Mouse (Mus musculus) left cerebral cortex, adult 9 months (tissue): Measurements from ENCODE around the gene Vmp1.

Experiments
- DNase-seq, 2 experiments: peaks; one replicate each; pipeline ENCODE4 v3.0.0; 2022; ENCODE audit warnings: low spot score in 2 of 2

The Vmp1 gene

GRCm38 (mm10) chr11:86600209-86600557 is 83.5 kb downstream of the Vmp1 start:
- DNase-seq = no peak

- no peak for DNase-seq
These were observed 84.0 kb downstream of the Vmp1 start for GRCm38 (mm10) chr11:86599378-86600208.

GRCm38 (mm10) chr11:86598572-86598971 is 85.1 kb downstream of the Vmp1 start:
- no peak for DNase-seq

- DNase-seq = no peak
These were observed 85.5 kb downstream of the Vmp1 start for GRCm38 (mm10) chr11:86598154-86598553.

- no peak for DNase-seq
These were observed 86.7 kb downstream of the Vmp1 start for GRCm38 (mm10) chr11:86596976-86597375.

GRCm38 (mm10) chr11:86596187-86596960 is 87.3 kb downstream of the Vmp1 start:
- DNase-seq = peak in 1 of 2 experiments; percentile 26

- no peak for DNase-seq
These were observed 88.3 kb downstream of the Vmp1 start for GRCm38 (mm10) chr11:86595366-86595765.

- DNase-seq = no peak
These were observed 89.3 kb downstream of the Vmp1 start for GRCm38 (mm10) chr11:86594188-86594876.

- no peak for DNase-seq
These were observed 90.2 kb downstream of the Vmp1 start for GRCm38 (mm10) chr11:86593443-86593842.

GRCm38 (mm10) chr11:86592993-86593392 is 90.6 kb downstream of the Vmp1 start:
- DNase-seq = no peak

- DNase-seq = no peak
These were observed 91.6 kb downstream of the Vmp1 start for GRCm38 (mm10) chr11:86591931-86592616.

GRCm38 (mm10) chr11:86591301-86591845 is 92.3 kb downstream of the Vmp1 start:
- DNase-seq = no peak

- DNase-seq = peak in 1 of 2 experiments; percentile 41
These were observed 93.1 kb downstream of the Vmp1 start for GRCm38 (mm10) chr11:86590579-86590978.

- DNase-seq = no peak
These were observed 93.6 kb downstream of the Vmp1 start for GRCm38 (mm10) chr11:86590066-86590465.

- no peak for DNase-seq
These were observed 94.9 kb downstream of the Vmp1 start for GRCm38 (mm10) chr11:86588583-86589298.

- DNase-seq = no peak
These were observed 95.8 kb downstream of the Vmp1 start for GRCm38 (mm10) chr11:86587830-86588229.

- DNase-seq = no peak
These were observed 96.5 kb downstream of the Vmp1 start for GRCm38 (mm10) chr11:86586868-86587792.

- no peak for DNase-seq
These were observed 97.3 kb downstream of the Vmp1 start for GRCm38 (mm10) chr11:86586177-86586867.

GRCm38 (mm10) chr11:86585598-86585984 is 98.0 kb downstream of the Vmp1 start:
- no peak for DNase-seq
